Mouse (Mus musculus) forebrain, embryonic 15.5 days (tissue): Measurements from ENCODE around the gene Gm13103. TPM values are rescaled to one million over a fixed set of nuclear protein-coding genes. Genes with fewer than 3 reads are reported as not detected.
"Not testable (repeated sequence)": the region's sequence is repeated elsewhere in the genome, so short reads cannot be mapped to it uniquely, and the experiment has no call there.

Source experiments
- ATAC-seq: fragments of 200-750 bp; cut with Nextera tagmentation; replicated peaks from 2 replicates; pipeline ENCODE4 v1.8.0; 2017; ENCODE audit warnings: mild to moderate bottlenecking, moderate TSS enrichment, moderate library complexity
- H3K27ac ChIP-seq: fragments of 300-500 bp; sonication (generic); replicated peaks from 2 replicates; pipeline ENCODE4 v1.5.1; 2015; ENCODE audit warnings: mild to moderate bottlenecking, inconsistent platforms
- H3K27me3 ChIP-seq: fragments of 300-500 bp; sonication (generic); 2 replicates; pipeline ENCODE4 v1.6.1; 2015; ENCODE audit warnings: inconsistent platforms
- H3K36me3 ChIP-seq: fragments of 300-500 bp; sonication (generic); 2 replicates; pipeline ENCODE4 v1.6.1; 2015; ENCODE audit warnings: mild to moderate bottlenecking, inconsistent platforms
- H3K4me1 ChIP-seq: fragments of 300-500 bp; sonication (generic); 2 replicates; pipeline ENCODE4 v1.6.1; 2015; ENCODE audit warnings: inconsistent platforms
- H3K4me2 ChIP-seq: fragments of 300-500 bp; sonication (generic); replicated peaks from 2 replicates; pipeline ENCODE4 v1.6.1; 2015; ENCODE audit warnings: mild to moderate bottlenecking, inconsistent platforms
- H3K4me3 ChIP-seq: fragments of 300-500 bp; sonication (generic); 2 replicates; pipeline ENCODE4 v1.5.1; 2015; ENCODE audit warnings: mild to moderate bottlenecking, inconsistent platforms
- H3K9ac ChIP-seq: fragments of 300-500 bp; sonication (generic); replicated peaks from 2 replicates; pipeline ENCODE4 v1.6.1; 2015; ENCODE audit warnings: mild to moderate bottlenecking, inconsistent platforms
- H3K9me3 ChIP-seq: fragments of 300-500 bp; sonication (generic); 2 replicates; pipeline ENCODE4 v1.6.1; 2016; ENCODE audit warnings: inconsistent platforms
- WGBS: fragments of 180-500 bp; shearing (Covaris S2); methylation state at CpG from one replicate; pipeline ENCODE4 v1.1.7; 2015; ENCODE audit warnings: mixed read lengths; 5-methylcytosine and 5-hydroxymethylcytosine counted together
- polyA plus RNA-seq: library from polyadenylated mRNA; unstranded; fragments of >200 nt; fragmentation: Nextera tagmentation; extraction: Ambion mirVana; gene quantifications from 2 replicates; pipeline ENCODE4 v1.2.1, GENCODE M21; 2015

The Gm13103 gene
- not detected in 2 replicates for polyA plus RNA-seq

GRCm38 (mm10) chr4:143846197-143846596, at the start of gene Gm13103:
TSS of gene Gm13103 (plus strand) at chr4:143846497.
- not testable (repeated sequence) for H3K9ac ChIP-seq, H3K27ac ChIP-seq, H3K27me3 ChIP-seq, H3K36me3 ChIP-seq, H3K4me2 ChIP-seq, H3K4me1 ChIP-seq, H3K4me3 ChIP-seq, H3K9me3 ChIP-seq, ATAC-seq

GRCm38 (mm10) chr4:143815993-143816392, 30.3 kb upstream of the Gm13103 start, which contains the start of gene Gm13084:
TSS of gene Gm13084 (minus strand) at chr4:143816093.
- H3K4me2 ChIP-seq: no peak within 1 kb of the TSS
- 81% methylated on average over 2 of the region's 2 CpGs for WGBS
- no peak for ATAC-seq

GRCm38 (mm10) chr4:143882371-143882770, 36.1 kb downstream of the Gm13103 start:
- not testable (repeated sequence) for H3K36me3 ChIP-seq, H3K4me2 ChIP-seq, ATAC-seq, H3K4me3 ChIP-seq, H3K4me1 ChIP-seq, H3K27ac ChIP-seq, H3K27me3 ChIP-seq, H3K9ac ChIP-seq
- peaks cover 29% of the 10 kb centered on the region for H3K9me3 ChIP-seq
- WGBS: 83% methylated on average over 1 of the region's 1 CpGs

More at GRCm38 (mm10) chr4:143815993-143816392, 30.3 kb upstream of the Gm13103 start, which contains the start of gene Gm13084:
- peaks cover 3% of the 10 kb centered on the region; the same call in 1 of the 2 replicates for H3K9me3 ChIP-seq
- no peak within 1 kb of the TSS for H3K9ac ChIP-seq
- no peaks in the 10 kb centered on the region for H3K4me1 ChIP-seq
- no peak within 1 kb of the TSS for H3K27ac ChIP-seq
- H3K27me3 ChIP-seq: no peaks in the 10 kb centered on the region
- H3K36me3 ChIP-seq: no peaks in the 10 kb centered on the region
- H3K4me3 ChIP-seq: no peak within 1 kb of the TSS

- not testable (repeated sequence) for H3K27ac ChIP-seq, H3K4me1 ChIP-seq, ATAC-seq, H3K27me3 ChIP-seq, H3K4me2 ChIP-seq, H3K36me3 ChIP-seq, H3K4me3 ChIP-seq, H3K9ac ChIP-seq
- 92% methylated on average over 3 of the region's 3 CpGs for WGBS
- H3K9me3 ChIP-seq: peaks cover 15% of the 10 kb centered on the region
Measured at GRCm38 (mm10) chr4:143894406-143894805, 48.1 kb downstream of the Gm13103 start.

- ATAC-seq, H3K9ac ChIP-seq, H3K27ac ChIP-seq, H3K4me1 ChIP-seq, H3K36me3 ChIP-seq, H3K9me3 ChIP-seq, H3K27me3 ChIP-seq, H3K4me3 ChIP-seq, H3K4me2 ChIP-seq: not testable (repeated sequence)
- WGBS: 89% methylated on average over 1 of the region's 1 CpGs
Measured at GRCm38 (mm10) chr4:143900280-143900679, 54.0 kb downstream of the Gm13103 start, which contains the start of gene Pramef6. TSS of gene Pramef6 (minus strand) at chr4:143900380.

Other genes starting within 250 kb of the Gm13103 start
- not detected in 2 replicates for gene Gm13083, start 231.5 kb upstream of the Gm13103 start, polyA plus RNA-seq
- gene Gm13088, start 189.3 kb upstream of the Gm13103 start, polyA plus RNA-seq: not detected in 2 replicates
- gene Gm13089, start 143.8 kb upstream of the Gm13103 start, polyA plus RNA-seq: not detected in 2 replicates
- gene Gm13078, start 127.0 kb upstream of the Gm13103 start, polyA plus RNA-seq: not detected in 2 replicates
- not detected in 2 replicates for gene Gm13023, start 57.1 kb upstream of the Gm13103 start, polyA plus RNA-seq
- not detected in 2 replicates for gene Gm13084, start 30.4 kb upstream of the Gm13103 start, polyA plus RNA-seq
- gene Pramef6, start 53.9 kb downstream of the Gm13103 start, polyA plus RNA-seq: not detected in 2 replicates
- not detected in 2 replicates for gene Pramef25, start 104.5 kb downstream of the Gm13103 start, polyA plus RNA-seq
- gene Gm13101, start 120.5 kb downstream of the Gm13103 start, polyA plus RNA-seq: not detected in 2 replicates
- gene Pramef17, start 147.9 kb downstream of the Gm13103 start, polyA plus RNA-seq: not detected in 2 replicates
- not detected in 2 replicates for gene Pramel4, start 212.6 kb downstream of the Gm13103 start, polyA plus RNA-seq